Mouse (Mus musculus): ENCODE measurements around the gene Ndufa6. TPM values are rescaled to one million over a fixed set of nuclear protein-coding genes. Genes with fewer than 3 reads are reported as not detected.
A peak's percentile ranks its signal among the peaks of the same experiment; 100 is the strongest.
"Not testable (repeated sequence)": the region's sequence is repeated elsewhere in the genome, so short reads cannot be mapped to it uniquely, and the experiment has no call there.

The Ndufa6 gene
- 100 to 1,000 TPM; 206 to 211 TPM for total RNA-seq (2021)
- long read RNA-seq, experiment 1, transcript Ndufa6-206 (2 exons, 440 nt) = minor isoform, 8 of 91 reads
- long read RNA-seq, experiment 1, transcript Ndufa6-201 (3 exons, 590 nt) = major isoform, 80 of 91 reads
- long read RNA-seq, experiment 1, partial matches to known transcripts = 1 of 91 reads
- long read RNA-seq, experiment 1, other reads (novel, unspliced or antisense) = 1 of 91 reads
- long read RNA-seq, experiment 2, transcript Ndufa6-206 (2 exons, 440 nt) = minor isoform, 5 of 63 reads
- long read RNA-seq, experiment 2, transcript Ndufa6-201 (3 exons, 590 nt) = major isoform, 53 of 63 reads
- long read RNA-seq, experiment 2, partial matches to known transcripts = 0 of 63 reads
- long read RNA-seq, experiment 2, other reads (novel, unspliced or antisense) = 1 of 63 reads

GRCm38 (mm10) chr15:82354126-82354945 lies at the start of gene Ndufa6:
Gene Ndufa6, minus strand, starts transcription at chr15:82354322.
- peak; percentile 96 for TF ChIP-seq CTCF (IDR thresholded peaks at IDR 0.05)
- Histone ChIP-seq H3K27ac (peak within 1 kb of the TSS; percentile 98), H3K4me3 (peak within 1 kb of the TSS; percentile 70)
- DNase-seq (ENCODE audit: extremely low spot score in 1 of 2, low spot score in 2 of 2) = peak; percentile 96 to 97
- intact Hi-C loops (cut with DNase I) = loop anchor here (1.0 to 2.0 kb wide), 2 partner anchors 24 to 63 kb away; no protein-coding TSS in a partner anchor

- H3K4me3 ChIP-seq = no peak overlapping the region
- no peak overlapping the region for H3K27ac ChIP-seq
- no peak for TF ChIP-seq CTCF (IDR thresholded peaks at IDR 0.05)
- DNase-seq (ENCODE audit: extremely low spot score in 1 of 2, low spot score in 2 of 2) = no peak
- intact Hi-C loops (cut with DNase I) = no loop called here
Measured at GRCm38 (mm10) chr15:82403606-82404005, 49.5 kb upstream of the Ndufa6 start.

- H3K4me3 ChIP-seq = no peak overlapping the region
- no peak for TF ChIP-seq CTCF (IDR thresholded peaks at IDR 0.05)
- no peak for DNase-seq (ENCODE audit: extremely low spot score in 1 of 2, low spot score in 2 of 2)
- H3K27ac ChIP-seq = no peak overlapping the region
- intact Hi-C loops (cut with DNase I) = no loop called here
Measured at GRCm38 (mm10) chr15:82402741-82403140, 48.6 kb upstream of the Ndufa6 start.

GRCm38 (mm10) chr15:82402106-82402505 lies 48.0 kb upstream of the Ndufa6 start:
- Histone ChIP-seq H3K4me3 (no peak overlapping the region), H3K27ac (no peak overlapping the region)
- no peak for TF ChIP-seq CTCF (IDR thresholded peaks at IDR 0.05)
- no peak for DNase-seq (ENCODE audit: extremely low spot score in 1 of 2, low spot score in 2 of 2)
- intact Hi-C loops (cut with DNase I) = no loop called here

- DNase-seq (ENCODE audit: extremely low spot score in 1 of 2, low spot score in 2 of 2) = no peak
- H3K4me3 ChIP-seq = no peak overlapping the region
- no peak for TF ChIP-seq CTCF (IDR thresholded peaks at IDR 0.05)
- H3K27ac ChIP-seq = no peak overlapping the region
- intact Hi-C loops (cut with DNase I) = no loop called here
Measured at GRCm38 (mm10) chr15:82401516-82401915, 47.4 kb upstream of the Ndufa6 start.

- DNase-seq (ENCODE audit: extremely low spot score in 1 of 2, low spot score in 2 of 2); H3K27ac ChIP-seq; intact Hi-C loops (cut with DNase I); H3K4me3 ChIP-seq: not testable (repeated sequence)
Measured at GRCm38 (mm10) chr15:82395955-82396354, 41.8 kb upstream of the Ndufa6 start.

GRCm38 (mm10) chr15:82393922-82394321 lies 39.8 kb upstream of the Ndufa6 start, which contains the start of gene Cyp2d11:
Gene Cyp2d11, minus strand, starts transcription at chr15:82394022.
- intact Hi-C loops (cut with DNase I); DNase-seq (ENCODE audit: extremely low spot score in 1 of 2, low spot score in 2 of 2); H3K4me3 ChIP-seq; H3K27ac ChIP-seq: not testable (repeated sequence)

GRCm38 (mm10) chr15:82389916-82390315 lies 35.8 kb upstream of the Ndufa6 start:
- H3K4me3 ChIP-seq; H3K27ac ChIP-seq; intact Hi-C loops (cut with DNase I); DNase-seq (ENCODE audit: extremely low spot score in 1 of 2, low spot score in 2 of 2): not testable (repeated sequence)

- no peak for TF ChIP-seq CTCF (IDR thresholded peaks at IDR 0.05)
- intact Hi-C loops (cut with DNase I) = no loop called here
- Histone ChIP-seq H3K27ac (no peak overlapping the region), H3K4me3 (no peak overlapping the region)
- no peak for DNase-seq (ENCODE audit: extremely low spot score in 1 of 2, low spot score in 2 of 2)
Measured at GRCm38 (mm10) chr15:82385729-82386128, 31.6 kb upstream of the Ndufa6 start.

GRCm38 (mm10) chr15:82382441-82382840 lies 28.3 kb upstream of the Ndufa6 start:
- Histone ChIP-seq H3K4me3 (no peak overlapping the region), H3K27ac (no peak overlapping the region)
- DNase-seq (ENCODE audit: extremely low spot score in 1 of 2, low spot score in 2 of 2) = no peak
- intact Hi-C loops (cut with DNase I) = no loop called here
- no peak for TF ChIP-seq CTCF (IDR thresholded peaks at IDR 0.05)

- Histone ChIP-seq H3K4me3 (peak overlapping the region; percentile 35), H3K27ac (peak overlapping the region; percentile 65)
- TF ChIP-seq CTCF (IDR thresholded peaks at IDR 0.05) = no peak
- intact Hi-C loops (cut with DNase I) = loop anchor here (2.0 kb wide), 1 partner anchor 36 kb away; no protein-coding TSS in a partner anchor
- DNase-seq (ENCODE audit: extremely low spot score in 1 of 2, low spot score in 2 of 2) = no peak
Measured at GRCm38 (mm10) chr15:82380714-82381062, 26.6 kb upstream of the Ndufa6 start.

All from left cerebral cortex, adult 2 months (tissue).